Mouse (Mus musculus) forebrain, postnatal 0 days (tissue): ENCODE data around the gene Dvl1. TPM values are rescaled to one million over a fixed set of nuclear protein-coding genes. Genes with fewer than 3 reads are reported as not detected.

Source experiments
- ATAC-seq: fragments of 200-750 bp; cut with Nextera tagmentation; 2 replicates; pipeline ENCODE4 v1.8.0; 2017; ENCODE audit warnings: mild to moderate bottlenecking, moderate library complexity
- DNase-seq: peaks from one replicate; pipeline ENCODE4 v3.0.0-alpha.2; 2015
- H3K27ac ChIP-seq: fragments of 300-500 bp; sonication (generic); 2 replicates; pipeline ENCODE4 v1.5.1; 2014; ENCODE audit warnings: low read depth, mild to moderate bottlenecking, antibody characterized with exemption, low read length, moderate library complexity, mixed read lengths
- H3K27me3 ChIP-seq: fragments of 300-500 bp; sonication (generic); 2 replicates; pipeline ENCODE4 v1.6.1; 2014; ENCODE audit warnings: mild to moderate bottlenecking, low read length, mixed read lengths; ENCODE audit not compliant: insufficient read depth
- H3K36me3 ChIP-seq: fragments of 300-500 bp; sonication (generic); 2 replicates; pipeline ENCODE4 v1.6.1; 2014; ENCODE audit warnings: mild to moderate bottlenecking, moderate library complexity; ENCODE audit not compliant: insufficient read depth
- H3K4me1 ChIP-seq: fragments of 300-500 bp; sonication (generic); 2 replicates; pipeline ENCODE4 v1.6.1; 2014; ENCODE audit warnings: antibody characterized with exemption; ENCODE audit not compliant: insufficient read depth
- H3K4me2 ChIP-seq: fragments of 300-500 bp; sonication (generic); 2 replicates; pipeline ENCODE4 v1.6.1; 2014; ENCODE audit warnings: low read depth, mild to moderate bottlenecking, moderate library complexity
- H3K4me3 ChIP-seq: fragments of 300-500 bp; sonication (generic); 2 replicates; pipeline ENCODE4 v1.5.1; 2014; ENCODE audit warnings: low read depth, low read length, mixed read lengths
- H3K9ac ChIP-seq: fragments of 300-500 bp; sonication (generic); 2 replicates; pipeline ENCODE4 v1.6.1; 2014; ENCODE audit warnings: mild to moderate bottlenecking
- H3K9me3 ChIP-seq: fragments of 300-500 bp; sonication (generic); 2 replicates; pipeline ENCODE4 v1.6.1; 2016; ENCODE audit warnings: low read length
- CTCF ChIP-seq: sonication (generic); IDR thresholded peaks from 2 replicates; pipeline ENCODE4 v1.5.1; 2016; ENCODE audit warnings: antibody characterized with exemption, control low read depth, low read depth
- WGBS: fragments of 180-500 bp; shearing (Covaris S2); extraction: QIAGEN DNeasy Blood & Tissue Kit; methylation state at CpG from one replicate; pipeline ENCODE4 v1.1.7; 2014; 5-methylcytosine and 5-hydroxymethylcytosine counted together
- polyA plus RNA-seq: library from polyadenylated mRNA; unstranded; fragments of >200 nt; fragmentation: Nextera tagmentation; extraction: Ambion mirVana; gene quantifications from 2 replicates; pipeline ENCODE4 v1.2.1, GENCODE M21; 2015
- total RNA-seq: library from RNA; depleted of rRNA; stranded (reverse); fragments of >200 nt; gene quantifications from 2 replicates; pipeline ENCODE4 v1.2.3, GENCODE M21; 2014

Dvl1 gene
- total and polyA plus RNA-seq, 2 experiments from 2014 or later = 16.3 to 118 TPM

DNA sequence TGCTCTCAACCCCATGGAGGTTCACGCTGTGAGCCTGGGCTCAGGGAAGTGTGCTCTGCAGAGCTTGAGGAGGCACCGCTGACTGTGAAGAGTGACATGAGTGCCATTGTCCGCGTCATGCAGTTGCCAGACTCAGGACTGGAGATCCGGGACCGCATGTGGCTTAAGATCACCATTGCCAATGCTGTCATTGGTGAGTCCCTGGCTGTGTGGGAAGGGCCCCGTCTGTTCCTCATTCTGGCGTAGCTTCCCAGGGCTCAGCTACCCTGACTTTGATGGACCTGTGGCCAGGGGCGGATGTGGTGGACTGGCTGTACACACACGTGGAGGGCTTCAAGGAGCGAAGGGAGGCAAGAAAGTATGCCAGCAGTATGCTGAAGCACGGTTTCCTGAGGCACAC, 8.9 kb downstream of the Dvl1 start:
- TF ChIP-seq CTCF = no peak
- ATAC-seq = no peak

GRCm38 (mm10) chr4:155856881-155857280, 9.7 kb downstream of the Dvl1 start:
- H3K4me1 ChIP-seq = no peaks in the 10 kb centered on the region
- H3K27ac ChIP-seq = no peak overlapping the region
- no peaks in the 10 kb centered on the region for H3K9me3 ChIP-seq
- H3K9ac ChIP-seq = no peak overlapping the region
- WGBS = 84% methylated on average over 3 of the region's 3 CpGs
- no peak overlapping the region for H3K4me2 ChIP-seq
- no peak overlapping the region for H3K4me3 ChIP-seq
- H3K27me3 ChIP-seq = no peaks in the 10 kb centered on the region
- no peak for ATAC-seq
- DNase-seq = no peak
- H3K36me3 ChIP-seq = peaks cover 80% of the 10 kb centered on the region
- TF ChIP-seq CTCF = no peak

More for the DNA sequence above, 8.9 kb downstream of the Dvl1 start:
- H3K27ac ChIP-seq = no peak overlapping the region
- peaks cover 71% of the 10 kb centered on the region for H3K36me3 ChIP-seq
- H3K4me3 ChIP-seq = no peak overlapping the region
- H3K9me3 ChIP-seq = no peaks in the 10 kb centered on the region
- H3K4me1 ChIP-seq = no peaks in the 10 kb centered on the region
- DNase-seq = no peak
- H3K9ac ChIP-seq = no peak overlapping the region
- WGBS = 93% methylated on average over 12 of the region's 12 CpGs
- no peak overlapping the region for H3K4me2 ChIP-seq
- H3K27me3 ChIP-seq = no peaks in the 10 kb centered on the region

DNA sequence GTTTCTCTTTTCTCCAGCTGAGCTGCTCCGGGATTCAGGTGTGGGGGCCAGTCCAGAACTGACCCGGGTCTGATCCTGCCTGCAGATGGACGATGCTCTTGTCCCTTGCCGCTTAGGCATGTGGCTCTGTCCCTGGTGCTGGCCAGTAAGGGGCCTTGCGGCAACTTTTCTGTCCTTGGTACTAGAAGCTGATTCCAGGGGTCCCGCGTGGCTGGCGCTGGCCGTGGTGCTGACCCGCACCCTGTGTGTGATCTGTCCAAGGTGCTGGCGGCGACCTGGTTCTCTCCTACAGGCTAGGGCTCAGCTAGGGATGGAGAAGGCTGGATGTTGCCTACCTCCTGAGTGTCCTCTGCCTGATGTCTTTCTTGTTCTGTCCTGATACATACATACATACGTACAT, 12.1 kb downstream of the Dvl1 start:
- Histone ChIP-seq H3K36me3 (peaks cover 82% of the 10 kb centered on the region), H3K27me3 (no peaks in the 10 kb centered on the region), H3K9ac (no peak overlapping the region), H3K4me1 (no peaks in the 10 kb centered on the region), H3K27ac (no peak overlapping the region), H3K4me3 (no peak overlapping the region), H3K4me2 (no peak overlapping the region), H3K9me3 (no peaks in the 10 kb centered on the region)
- 33% methylated on average over 13 of the region's 13 CpGs for WGBS
- DNase-seq (no peak), ATAC-seq (no peak)
- TF ChIP-seq CTCF = no peak

- WGBS = 90% methylated on average over 7 of the region's 7 CpGs
- Histone ChIP-seq H3K9me3 (no peaks in the 10 kb centered on the region), H3K4me1 (no peaks in the 10 kb centered on the region), H3K27me3 (no peaks in the 10 kb centered on the region), H3K36me3 (peaks cover 76% of the 10 kb centered on the region), H3K4me3 (no peak overlapping the region), H3K4me2 (no peak overlapping the region), H3K9ac (no peak overlapping the region), H3K27ac (no peak overlapping the region)
- TF ChIP-seq CTCF = no peak
- DNase-seq (no peak), ATAC-seq (no peak)
Observed at GRCm38 (mm10) chr4:155861787-155862186, 14.6 kb downstream of the Dvl1 start.

- ATAC-seq = no peak
- no peak for DNase-seq
- H3K36me3 ChIP-seq = peaks cover 64% of the 10 kb centered on the region
Observed at GRCm38 (mm10) chr4:155863001-155863400, 15.8 kb downstream of the Dvl1 start, which contains the start of gene Tas1r3. Gene Tas1r3, minus strand, starts transcription at chr4:155863362.

GRCm38 (mm10) chr4:155868614-155869298, 21.6 kb downstream of the Dvl1 start:
- H3K9me3 ChIP-seq = no peaks in the 10 kb centered on the region
- ATAC-seq (no peak; the same call in none of the 2 replicates), DNase-seq (no peak)
- H3K36me3 ChIP-seq = peaks cover 32% of the 10 kb centered on the region
- TF ChIP-seq CTCF = no peak
- peak overlapping the region; percentile 98 for H3K4me2 ChIP-seq
- H3K27me3 ChIP-seq = no peaks in the 10 kb centered on the region
- H3K27ac ChIP-seq = 0 out of 2 replicates have a peak overlapping the region, but pooled peaks have one; percentile 86
- peak overlapping the region; percentile 79 for H3K4me3 ChIP-seq
- peak overlapping the region; percentile 75 for H3K9ac ChIP-seq
- peaks cover 10% of the 10 kb centered on the region for H3K4me1 ChIP-seq
- 10% methylated on average over 22 of the region's 22 CpGs for WGBS

More at GRCm38 (mm10) chr4:155863001-155863400, 15.8 kb downstream of the Dvl1 start, which contains the start of gene Tas1r3:
- H3K9me3 ChIP-seq = no peaks in the 10 kb centered on the region
- no peaks in the 10 kb centered on the region for H3K27me3 ChIP-seq
- no peak within 1 kb of the TSS for H3K27ac ChIP-seq
- no peak within 1 kb of the TSS for H3K4me3 ChIP-seq
- H3K9ac ChIP-seq = no peak within 1 kb of the TSS
- 80% methylated on average over 5 of the region's 5 CpGs for WGBS
- no peak for TF ChIP-seq CTCF
- H3K4me1 ChIP-seq = no peaks in the 10 kb centered on the region
- no peak within 1 kb of the TSS for H3K4me2 ChIP-seq

GRCm38 (mm10) chr4:155869317-155870033, 22.3 kb downstream of the Dvl1 start, which contains the start of the genes Cptp and Ints11:
Gene Cptp, minus strand, starts transcription at chr4:155869440.
Gene Ints11, plus strand, starts transcription at chr4:155869546.
- Histone ChIP-seq H3K36me3 (peaks cover 38% of the 10 kb centered on the region), H3K4me3 (peak within 1 kb of the TSS; percentile 79), H3K27ac (peak within 1 kb of the TSS; percentile 86), H3K4me1 (peaks cover 10% of the 10 kb centered on the region), H3K9ac (peak within 1 kb of the TSS; percentile 75), H3K9me3 (no peaks in the 10 kb centered on the region), H3K4me2 (peak within 1 kb of the TSS; percentile 98), H3K27me3 (no peaks in the 10 kb centered on the region)
- DNase-seq (peak; percentile 97), ATAC-seq (peak; percentile 99)
- peak; percentile 52 for TF ChIP-seq CTCF
- under 1% methylated on average over 63 of the region's 63 CpGs for WGBS
